ENCODE assay signal across 8 mouse cellular contexts in genomic region chr2:102038229-102038894, GRCm38 (mm10).
A peak's percentile ranks its signal among the peaks of the same experiment; 100 is the strongest.
DNase-seq lines count a peak whose midpoint lies in the region; ATAC-seq and TF ChIP-seq lines count a peak whose summit lies in the region.

No protein-coding gene starts in this region.

- TF ChIP-seq POLR2A in lung, adult 2 months (IDR thresholded peaks at IDR 0.05; ENCODE audit: borderline replicate concordance, extremely low read depth, low read depth, low read length), result no peak

- H3K4me1 ChIP-seq in lung, adult 2 months (ENCODE audit: control insufficient read depth, insufficient read depth, low read length), result peaks cover 3% of the 10 kb centered on the region; the same call in 1 of the 2 replicates
- peaks cover 30% of the 10 kb centered on the region for H3K4me1 ChIP-seq in midbrain, embryonic 16.5 days (ENCODE audit: control insufficient read depth, insufficient read depth, low read length)

- no peak overlapping the region for H3K4me2 ChIP-seq in midbrain, embryonic 16.5 days (ENCODE audit: low read length)

- H3K4me3 ChIP-seq in lung, adult 2 months (replicated peaks; ENCODE audit: extremely low read depth, low read depth, low read length), result no peak overlapping the region
- H3K4me3 ChIP-seq in midbrain, embryonic 16.5 days (ENCODE audit: low read depth, low read length), result no peak overlapping the region

- H3K9ac ChIP-seq in midbrain, embryonic 16.5 days (ENCODE audit: low read depth, low read length), result no peak overlapping the region

- WGBS in lung, adult 2 months, result 54% methylated on average over 10 of the region's 10 CpGs
- 18% methylated on average over 10 of the region's 10 CpGs for WGBS in midbrain, embryonic 16.5 days

- peak; percentile 16 to 33 for DNase-seq in lung, adult 18-20 months
- DNase-seq in lung, adult 2 months, result no peak
- peak; percentile 84 to 91 for DNase-seq in cerebellum, adult 18-20 months
- peak; percentile 50 for DNase-seq in gastrocnemius, postnatal 10 days
- DNase-seq in layer of hippocampus, adult 8-10 months (ENCODE audit: low spot score in 2 of 2), result peak; percentile 86 to 88
- DNase-seq in embryo, embryonic 10 days (ENCODE audit: low spot score), result no peak

- TF ChIP-seq CTCF in lung, adult 2 months (IDR thresholded peaks at IDR 0.05; ENCODE audit: insufficient read depth, low read length), result no peak

- peak; percentile 62 for ATAC-seq in midbrain, embryonic 16.5 days
- ATAC-seq in megakaryocyte-erythroid progenitor cell, adult 5-6 weeks (replicated peaks; ENCODE audit: low FRiP score, low TSS enrichment, poor library complexity, severe bottlenecking), result no peak

- peak overlapping the region; percentile 55 for H3K27ac ChIP-seq in midbrain, embryonic 16.5 days (ENCODE audit: low read length)

- H3K27me3 ChIP-seq in midbrain, embryonic 16.5 days (ENCODE audit: control insufficient read depth, insufficient read depth, low read depth, low read length), result no peaks in the 10 kb centered on the region

- H3K9me3 ChIP-seq in midbrain, embryonic 16.5 days (replicated peaks; ENCODE audit: control insufficient read depth, low read length, poor library complexity, severe bottlenecking), result no peaks in the 10 kb centered on the region

- no peaks in the 10 kb centered on the region for H3K36me3 ChIP-seq in midbrain, embryonic 16.5 days (ENCODE audit: control insufficient read depth, insufficient read depth, low read length)

Comparison
In these comparisons a context has a peak if more than half of its experiments do, and no peak if none do; other contexts are left out.
1. DNase-seq: peak in lung, adult 18-20 months (2 of 2), cerebellum, adult 18-20 months (2 of 2), gastrocnemius, postnatal 10 days (single experiment) and layer of hippocampus, adult 8-10 months (2 of 2); none in lung, adult 2 months (single experiment) and embryo, embryonic 10 days (single experiment).